Mouse (Mus musculus) liver, postnatal 0 days (tissue): ENCODE measurements at regions not wholly inside any gene's neighbourhood (a gene's known extent, or its start where the extent isn't known, plus 50 kb on each side); places are given as distances from the start of the nearest gene placed in this dataset.

Experiments used
- CTCF ChIP-seq: sonication (generic); IDR thresholded peaks from 2 replicates; pipeline ENCODE4 v1.5.1; 2016; ENCODE audit warnings: antibody characterized with exemption, low read depth
- EP300 ChIP-seq: IDR thresholded peaks from 2 replicates; pipeline ENCODE4 v1.6.1; 2016; ENCODE audit warnings: antibody characterized with exemption, low read depth, mild to moderate bottlenecking

GRCm38 (mm10) chr3:5806947-5807575 is 56.5 kb downstream of the Gm8797 start:
- no peak for TF ChIP-seq CTCF
- no peak for TF ChIP-seq EP300
